Mouse (Mus musculus) lung, postnatal 0 days (tissue): ENCODE measurements around the gene Ift122. TPM values are rescaled to one million over a fixed set of nuclear protein-coding genes. Genes with fewer than 3 reads are reported as not detected.
A peak's percentile ranks its signal among the peaks of the same experiment; 100 is the strongest.

ENCODE experiments used
- ATAC-seq: fragments of 200-750 bp; cut with Nextera tagmentation; 2 replicates; pipeline ENCODE4 v1.8.0; 2017; ENCODE audit warnings: moderate library complexity
- DNase-seq: peaks from one replicate; pipeline ENCODE4 v3.0.0-alpha.2; 2016; ENCODE audit warnings: low spot score
- H3K27ac ChIP-seq: fragments of 300-500 bp; sonication (generic); 2 replicates; pipeline ENCODE4 v1.5.1; 2014; ENCODE audit warnings: antibody characterized with exemption, mild to moderate bottlenecking, low read length, mixed read lengths
- H3K27me3 ChIP-seq: fragments of 300-500 bp; sonication (generic); replicated peaks from 2 replicates; pipeline ENCODE4 v1.6.1; 2014; ENCODE audit warnings: low read length, mixed read lengths; ENCODE audit not compliant: insufficient read depth
- H3K36me3 ChIP-seq: fragments of 300-500 bp; sonication (generic); 2 replicates; pipeline ENCODE4 v1.6.1; 2014; ENCODE audit warnings: low read length, mixed read lengths; ENCODE audit not compliant: insufficient read depth
- H3K4me1 ChIP-seq: fragments of 300-500 bp; sonication (generic); 2 replicates; pipeline ENCODE4 v1.6.1; 2014; ENCODE audit warnings: antibody characterized with exemption, low read depth, low read length, mixed read lengths; ENCODE audit not compliant: insufficient read depth
- H3K4me2 ChIP-seq: fragments of 300-500 bp; sonication (generic); replicated peaks from 2 replicates; pipeline ENCODE4 v1.6.1; 2014; ENCODE audit warnings: low read depth, mild to moderate bottlenecking, low read length, moderate library complexity, mixed read lengths
- H3K4me3 ChIP-seq: fragments of 300-500 bp; sonication (generic); 2 replicates; pipeline ENCODE4 v1.5.1; 2014; ENCODE audit warnings: low read depth, low read length
- H3K9ac ChIP-seq: fragments of 300-500 bp; sonication (generic); replicated peaks from 2 replicates; pipeline ENCODE4 v1.6.1; 2014; ENCODE audit warnings: low read depth, mild to moderate bottlenecking
- H3K9me3 ChIP-seq: fragments of 300-500 bp; sonication (generic); 2 replicates; pipeline ENCODE4 v1.6.1; 2016; ENCODE audit warnings: low read length, mixed read lengths
- CTCF ChIP-seq: IDR thresholded peaks from 2 replicates; pipeline ENCODE4 v1.5.1; 2016; ENCODE audit warnings: antibody characterized with exemption, mild to moderate bottlenecking
- EP300 ChIP-seq: IDR thresholded peaks from 2 replicates; pipeline ENCODE4 v1.6.1; 2016; ENCODE audit warnings: antibody characterized with exemption, mild to moderate bottlenecking, control low read depth
- whole genome bisulfite sequencing: fragments of 180-500 bp; shearing (Covaris S2); extraction: QIAGEN DNeasy Blood & Tissue Kit; methylation state at CpG from one replicate; pipeline ENCODE4 v1.1.7; 2014; 5-methylcytosine and 5-hydroxymethylcytosine counted together
- polyA plus RNA-seq: library from polyadenylated mRNA; unstranded; fragments of >200 nt; fragmentation: Nextera tagmentation; extraction: Ambion mirVana; gene quantifications from 2 replicates; pipeline ENCODE4 v1.2.1, GENCODE M21; 2015

Ift122 gene
- polyA plus RNA-seq, 1 experiment from 2014 or later = 8.3 TPM

GRCm38 (mm10) chr6:115897926-115898520 lies 44.8 kb downstream of the Ift122 start:
- no peak overlapping the region for H3K4me3 ChIP-seq
- H3K4me1 ChIP-seq = no peaks in the 10 kb centered on the region
- ATAC-seq (no peak), DNase-seq (no peak)
- no peaks in the 10 kb centered on the region for H3K36me3 ChIP-seq
- WGBS = 85% methylated on average over 7 of the region's 7 CpGs
- no peak overlapping the region for H3K9ac ChIP-seq
- no peaks in the 10 kb centered on the region for H3K9me3 ChIP-seq
- 0 out of 2 replicates have a peak overlapping the region, but pooled peaks have one; percentile 64 for H3K27ac ChIP-seq
- no peak overlapping the region for H3K4me2 ChIP-seq
- no peak for TF ChIP-seq EP300
- no peak for TF ChIP-seq CTCF
- H3K27me3 ChIP-seq = no peaks in the 10 kb centered on the region

DNA sequence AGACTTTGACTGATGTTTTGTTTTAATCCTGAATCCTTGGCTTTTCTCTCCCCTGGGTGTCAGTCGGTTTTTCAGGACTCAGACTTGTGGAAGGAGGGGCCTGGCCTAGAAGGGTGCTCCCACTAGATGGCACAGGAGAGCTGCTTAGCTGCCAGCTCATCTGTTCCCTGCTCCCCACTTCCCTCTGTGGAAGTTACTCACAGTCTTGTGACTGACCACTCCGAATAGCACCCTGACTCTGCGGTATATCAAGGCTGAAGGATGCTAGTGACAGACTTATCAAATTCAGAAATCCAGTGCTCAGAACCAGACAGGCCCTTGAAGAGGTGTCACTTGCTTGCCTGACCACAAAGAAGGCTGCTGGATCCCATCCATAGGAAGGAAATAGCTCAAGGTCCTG lies 47.8 kb downstream of the Ift122 start:
- Histone ChIP-seq H3K9me3 (no peaks in the 10 kb centered on the region), H3K4me1 (peaks cover 8% of the 10 kb centered on the region; the same call in 1 of the 2 replicates), H3K27ac (peak overlapping the region; percentile 62), H3K36me3 (no peaks in the 10 kb centered on the region), H3K4me3 (no peak overlapping the region), H3K9ac (no peak overlapping the region), H3K4me2 (no peak overlapping the region), H3K27me3 (no peaks in the 10 kb centered on the region)
- DNase-seq = peak; percentile 88
- ATAC-seq = peak; percentile 81
- 6% methylated on average over 3 of the region's 3 CpGs for whole genome bisulfite sequencing
- TF ChIP-seq CTCF (peak; percentile 93), EP300 (no peak)

GRCm38 (mm10) chr6:115901489-115901931 lies 48.2 kb downstream of the Ift122 start:
- no peak overlapping the region for H3K9ac ChIP-seq
- WGBS = 59% methylated on average over 8 of the region's 8 CpGs
- peak; percentile 42 for DNase-seq
- H3K4me3 ChIP-seq = no peak overlapping the region
- peak; percentile 35 for ATAC-seq
- H3K27ac ChIP-seq = peak overlapping the region; percentile 62
- no peaks in the 10 kb centered on the region for H3K9me3 ChIP-seq
- no peaks in the 10 kb centered on the region for H3K36me3 ChIP-seq
- H3K4me1 ChIP-seq = peaks cover 8% of the 10 kb centered on the region; the same call in 1 of the 2 replicates
- no peak overlapping the region for H3K4me2 ChIP-seq
- no peaks in the 10 kb centered on the region for H3K27me3 ChIP-seq
- TF ChIP-seq EP300 (no peak), CTCF (no peak; the same call in 1 of the 2 replicates)

GRCm38 (mm10) chr6:115902545-115902944 lies 49.3 kb downstream of the Ift122 start:
- Histone ChIP-seq H3K9ac (no peak overlapping the region), H3K27me3 (no peaks in the 10 kb centered on the region), H3K27ac (no peak overlapping the region), H3K9me3 (no peaks in the 10 kb centered on the region), H3K4me1 (peaks cover 8% of the 10 kb centered on the region; the same call in 1 of the 2 replicates), H3K36me3 (no peaks in the 10 kb centered on the region), H3K4me2 (no peak overlapping the region), H3K4me3 (no peak overlapping the region)
- WGBS = 76% methylated on average over 3 of the region's 3 CpGs
- DNase-seq (no peak), ATAC-seq (no peak)
- TF ChIP-seq EP300 (no peak), CTCF (no peak)

- WGBS = 65% methylated on average over 6 of the region's 6 CpGs
- no peak overlapping the region for H3K4me3 ChIP-seq
- peak overlapping the region; percentile 49 for H3K27ac ChIP-seq
- ATAC-seq (no peak), DNase-seq (no peak)
- H3K9me3 ChIP-seq = no peaks in the 10 kb centered on the region
- H3K9ac ChIP-seq = no peak overlapping the region
- TF ChIP-seq EP300 = peak; percentile 64; the same call in 1 of the 2 replicates
- TF ChIP-seq CTCF = no peak
- no peaks in the 10 kb centered on the region for H3K36me3 ChIP-seq
- H3K4me1 ChIP-seq = peaks cover 8% of the 10 kb centered on the region; the same call in 1 of the 2 replicates
- no peaks in the 10 kb centered on the region for H3K27me3 ChIP-seq
- H3K4me2 ChIP-seq = no peak overlapping the region
These were observed 52.3 kb downstream of the Ift122 start for GRCm38 (mm10) chr6:115905568-115905967.

DNA sequence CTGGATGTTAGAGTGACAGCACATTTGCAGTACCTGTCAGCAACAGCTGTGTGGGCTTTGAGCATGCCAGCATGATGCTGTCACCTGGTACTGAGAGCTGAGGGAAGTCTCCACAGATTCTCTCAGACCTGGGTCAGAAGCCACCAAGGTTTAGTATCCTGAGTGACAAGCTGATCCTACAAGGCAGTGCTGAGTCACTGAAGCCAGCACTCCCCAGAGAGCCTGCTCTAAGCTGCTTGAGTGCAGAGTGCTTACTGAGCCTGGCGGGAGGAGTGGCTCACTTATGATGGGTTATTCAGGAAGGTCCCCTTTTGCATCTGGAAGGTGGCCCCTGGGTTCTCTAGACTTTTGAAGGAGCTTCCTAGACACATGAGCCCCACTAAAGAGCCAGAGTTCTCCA lies 53.2 kb downstream of the Ift122 start:
- no peak for TF ChIP-seq CTCF
- no peak for TF ChIP-seq EP300
- Histone ChIP-seq H3K4me2 (no peak overlapping the region), H3K4me1 (peaks cover 10% of the 10 kb centered on the region; the same call in 1 of the 2 replicates), H3K27me3 (no peaks in the 10 kb centered on the region), H3K9ac (no peak overlapping the region), H3K4me3 (no peak overlapping the region), H3K27ac (no peak overlapping the region), H3K9me3 (no peaks in the 10 kb centered on the region), H3K36me3 (no peaks in the 10 kb centered on the region)
- 68% methylated on average over 1 of the region's 1 CpGs for WGBS
- DNase-seq (no peak), ATAC-seq (no peak)
